ENCODE assay signal across 24 mouse cellular contexts in genomic region chr11:119692911-119693261, GRCm38 (mm10).
DNase-seq lines count a peak whose midpoint lies in the region; ATAC-seq and TF ChIP-seq lines count a peak whose summit lies in the region.
"Had no signal": no experiment of that assay in that cellular context is flagged by ENCODE, and none has a peak within 500 bp of the region (broad histone marks: within the 10 kb centered on the region; RNA-seq: fewer than 3 reads in every experiment).

No protein-coding gene starts in this region.

- ATAC-seq in granulocyte monocyte progenitor cell, adult 5-6 weeks (replicated peaks; ENCODE audit: poor library complexity, severe bottlenecking): peak; percentile 82
- ATAC-seq in megakaryocyte progenitor cell, adult 5-6 weeks (replicated peaks; ENCODE audit: poor library complexity): peak; percentile 73
- ATAC-seq: activated CD4-positive, CD25-positive, alpha-beta regulatory T cell, adult 4 months; CD4-positive, CD25-positive, alpha-beta regulatory T cell, adult 4 months; forebrain, embryonic 13.5 days; forebrain, embryonic 15.5 days; forebrain, postnatal 0 days; Patski had no signal

- TF ChIP-seq POLR2A in bone marrow macrophage, adult 2 months (IDR thresholded peaks at IDR 0.05; ENCODE audit: borderline replicate concordance, low read depth, low read length): no peak

- no peak overlapping the region for H3K4me3 ChIP-seq in bone marrow macrophage, adult 2 months (ENCODE audit: insufficient read depth, low read length)
- H3K4me3 ChIP-seq: embryonic facial prominence, embryonic 12.5 days; forebrain, embryonic 13.5 days; forebrain, embryonic 15.5 days had no signal

- peaks cover 50% of the 10 kb centered on the region for H3K4me1 ChIP-seq in bone marrow macrophage, adult 2 months (ENCODE audit: control insufficient read depth, insufficient read depth, low read length)

- DNase-seq in 416B (ENCODE audit: low read depth) (peak; percentile 66), adipocyte (ENCODE audit: low spot score) (no peak)
- no peak for DNase-seq in spleen, postnatal 10 days (ENCODE audit: low spot score in 2 of 2)
- no peak for DNase-seq in layer of hippocampus, adult 8-10 months (ENCODE audit: low spot score in 2 of 2)
- DNase-seq: adrenal gland, adult 2 months; adrenal gland, postnatal 10 days; adrenal gland, postnatal 25 days; B cell, adult 2 months; cerebellum, adult 11-12 months; cerebellum, adult 2 months; cerebellum, adult 9-10 months; cerebellum, postnatal 10 days; cerebellum, postnatal 25 days; embryo, embryonic 11 days; forebrain, postnatal 0 days had no signal

- no peak for TF ChIP-seq CTCF in bone marrow macrophage, adult 2 months (IDR thresholded peaks at IDR 0.05; ENCODE audit: low read depth, low read length)

- H3K27ac ChIP-seq in bone marrow macrophage, adult 2 months (ENCODE audit: insufficient read depth, low read depth, low read length): peak overlapping the region; percentile 63
- H3K27ac ChIP-seq: embryonic facial prominence, embryonic 12.5 days; forebrain, embryonic 13.5 days; forebrain, embryonic 15.5 days had no signal
